Mouse (Mus musculus): ENCODE results near the gene Vip. TPM values are rescaled to one million over a fixed set of nuclear protein-coding genes. Genes with fewer than 3 reads are reported as not detected.

Vip gene
- polyA plus RNA-seq, 1 experiment from 2014 or later, result 23.7 TPM

Other genes starting within 250 kb of the Vip start
- 13.2 and 13.3 TPM in 2 replicates for gene Syne1, start 87.7 kb upstream of the Vip start, polyA plus RNA-seq (2014; fragmentation: Nextera tagmentation; extraction: Ambion mirVana)
- gene Myct1, start 45.4 kb upstream of the Vip start, polyA plus RNA-seq (2014; fragmentation: Nextera tagmentation; extraction: Ambion mirVana), result 4.7 and 5.0 TPM in 2 replicates
- gene Fbxo5, start 166.4 kb downstream of the Vip start, polyA plus RNA-seq (2014; fragmentation: Nextera tagmentation; extraction: Ambion mirVana), result 61.4 and 66.9 TPM in 2 replicates
- gene Mtrf1l, start 184.7 kb downstream of the Vip start, polyA plus RNA-seq (2014; fragmentation: Nextera tagmentation; extraction: Ambion mirVana), result 18.5 and 21.9 TPM in 2 replicates